Mouse (Mus musculus): ENCODE measurements around the gene Sytl1. TPM values are rescaled to one million over a fixed set of nuclear protein-coding genes. Genes with fewer than 3 reads are reported as not detected.

Gene Sytl1
- polyA plus RNA-seq, 1 experiment from 2014 or later, result 0.80 TPM

GRCm38 (mm10) chr4:133240934-133241908 lies 21.7 kb downstream of the Sytl1 start:
- under 1% methylated on average over 78 of the region's 78 CpGs for WGBS
- peak; percentile 94 for ATAC-seq (ENCODE audit: low FRiP score)
- peak overlapping the region; percentile 55 for H3K4me3 ChIP-seq (replicated peaks)
- H3K9ac ChIP-seq, result peak overlapping the region; percentile 62
- H3K4me2 ChIP-seq, result peak overlapping the region; percentile 92
- H3K27me3 ChIP-seq, result peaks cover 72% of the 10 kb centered on the region
- H3K27ac ChIP-seq, result peak overlapping the region; percentile 25; the same call in 1 of the 2 replicates
- peaks cover 10% of the 10 kb centered on the region for H3K4me1 ChIP-seq
- no peaks in the 10 kb centered on the region for H3K36me3 ChIP-seq (replicated peaks)
- H3K9me3 ChIP-seq, result no peaks in the 10 kb centered on the region

DNA sequence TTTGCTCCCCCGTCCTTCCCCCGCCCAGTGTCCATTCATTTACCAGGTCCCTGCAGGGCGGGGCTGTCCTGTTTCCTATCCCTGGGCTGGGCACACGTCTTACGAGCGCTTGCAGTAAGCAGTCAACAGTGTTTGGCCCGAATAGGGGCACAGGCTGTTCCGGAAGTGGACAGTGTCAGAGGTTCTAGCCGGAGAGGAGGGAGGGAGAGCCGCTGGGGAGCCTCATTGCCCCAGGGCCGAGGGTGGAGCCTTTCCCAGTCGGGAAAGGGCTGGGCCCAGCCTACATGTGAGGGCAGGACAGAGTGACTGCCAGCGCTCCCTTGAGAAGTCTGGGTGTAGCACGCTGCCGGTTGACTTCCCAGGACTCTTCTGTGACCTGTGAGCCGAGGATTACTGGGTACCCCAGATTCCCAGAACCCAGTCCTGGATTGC lies 22.4 kb downstream of the Sytl1 start, which contains the start of gene Map3k6:
Gene Map3k6, plus strand, starts transcription at position 329 of the 432 bp plus-strand sequence.
- Histone ChIP-seq H3K4me2 (peak within 1 kb of the TSS; percentile 92), H3K9me3 (no peaks in the 10 kb centered on the region), H3K4me3 (replicated peaks) (peak within 1 kb of the TSS; percentile 55), H3K9ac (peak within 1 kb of the TSS; percentile 62), H3K36me3 (replicated peaks) (no peaks in the 10 kb centered on the region), H3K27ac (peak within 1 kb of the TSS; percentile 25; the same call in 1 of the 2 replicates), H3K4me1 (peaks cover 10% of the 10 kb centered on the region), H3K27me3 (peaks cover 69% of the 10 kb centered on the region)
- ATAC-seq (ENCODE audit: low FRiP score), result no peak
- 5% methylated on average over 16 of the region's 16 CpGs for WGBS

GRCm38 (mm10) chr4:133237911-133238310 lies 25.0 kb downstream of the Sytl1 start:
- ATAC-seq (ENCODE audit: low FRiP score), result no peak
- Histone ChIP-seq H3K4me2 (no peak overlapping the region), H3K9ac (no peak overlapping the region), H3K4me3 (replicated peaks) (no peak overlapping the region), H3K27me3 (peaks cover 47% of the 10 kb centered on the region), H3K27ac (no peak overlapping the region), H3K4me1 (peaks cover 10% of the 10 kb centered on the region), H3K36me3 (replicated peaks) (no peaks in the 10 kb centered on the region), H3K9me3 (no peaks in the 10 kb centered on the region)
- WGBS, result 86% methylated on average over 4 of the region's 4 CpGs

GRCm38 (mm10) chr4:133235415-133235814 lies 27.5 kb downstream of the Sytl1 start:
- Histone ChIP-seq H3K9me3 (no peaks in the 10 kb centered on the region), H3K4me1 (peaks cover 1% of the 10 kb centered on the region), H3K4me2 (no peak overlapping the region), H3K27me3 (peaks cover 22% of the 10 kb centered on the region), H3K9ac (no peak overlapping the region), H3K4me3 (replicated peaks) (no peak overlapping the region), H3K27ac (no peak overlapping the region), H3K36me3 (replicated peaks) (no peaks in the 10 kb centered on the region)
- no peak for ATAC-seq (ENCODE audit: low FRiP score)
- WGBS, result 74% methylated on average over 5 of the region's 5 CpGs

- Histone ChIP-seq H3K4me2 (no peak overlapping the region), H3K27ac (no peak overlapping the region), H3K27me3 (peaks cover 15% of the 10 kb centered on the region), H3K4me3 (replicated peaks) (no peak overlapping the region), H3K9me3 (no peaks in the 10 kb centered on the region), H3K4me1 (no peaks in the 10 kb centered on the region), H3K36me3 (replicated peaks) (no peaks in the 10 kb centered on the region), H3K9ac (no peak overlapping the region)
- no peak for ATAC-seq (ENCODE audit: low FRiP score)
- WGBS, result 63% methylated on average over 5 of the region's 5 CpGs
These were observed 28.1 kb downstream of the Sytl1 start for GRCm38 (mm10) chr4:133234771-133235170.

- H3K4me1 ChIP-seq, result no peaks in the 10 kb centered on the region
- 38% methylated on average over 10 of the region's 10 CpGs for WGBS
- H3K4me3 ChIP-seq (replicated peaks), result no peak overlapping the region
- H3K9ac ChIP-seq, result no peak overlapping the region
- H3K27ac ChIP-seq, result no peak overlapping the region
- ATAC-seq (ENCODE audit: low FRiP score), result no peak
- H3K27me3 ChIP-seq, result peaks cover 4% of the 10 kb centered on the region; the same call in 1 of the 2 replicates
- no peak overlapping the region for H3K4me2 ChIP-seq
- H3K36me3 ChIP-seq (replicated peaks), result no peaks in the 10 kb centered on the region
- H3K9me3 ChIP-seq, result no peaks in the 10 kb centered on the region
These were observed 29.5 kb downstream of the Sytl1 start for GRCm38 (mm10) chr4:133233285-133233976.

DNA sequence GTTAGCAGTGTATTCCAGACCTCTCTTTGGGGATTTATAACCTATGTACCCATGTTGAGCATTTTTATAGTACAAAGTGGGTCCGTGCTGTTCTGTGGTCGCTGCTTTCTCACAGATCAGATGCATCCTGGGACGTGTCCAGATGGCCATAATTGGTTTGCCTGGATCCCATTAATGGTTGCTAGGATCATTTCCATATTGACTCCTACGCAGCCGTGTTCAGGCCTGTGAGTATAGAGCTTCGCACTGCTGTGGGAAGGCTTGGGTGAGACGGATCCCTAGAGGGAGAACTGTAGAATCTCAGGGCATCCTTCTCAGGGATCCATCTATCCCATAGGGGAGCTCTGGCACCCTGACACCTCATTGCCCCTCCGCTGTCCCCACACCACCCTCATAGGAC lies 33.3 kb downstream of the Sytl1 start:
- WGBS, result 66% methylated on average over 8 of the region's 8 CpGs
- ATAC-seq (ENCODE audit: low FRiP score), result no peak
- Histone ChIP-seq H3K4me2 (no peak overlapping the region), H3K27ac (peak overlapping the region; percentile 31; the same call in 1 of the 2 replicates), H3K36me3 (replicated peaks) (no peaks in the 10 kb centered on the region), H3K9me3 (no peaks in the 10 kb centered on the region), H3K4me1 (no peaks in the 10 kb centered on the region), H3K9ac (no peak overlapping the region), H3K4me3 (replicated peaks) (no peak overlapping the region), H3K27me3 (no peaks in the 10 kb centered on the region)

DNA sequence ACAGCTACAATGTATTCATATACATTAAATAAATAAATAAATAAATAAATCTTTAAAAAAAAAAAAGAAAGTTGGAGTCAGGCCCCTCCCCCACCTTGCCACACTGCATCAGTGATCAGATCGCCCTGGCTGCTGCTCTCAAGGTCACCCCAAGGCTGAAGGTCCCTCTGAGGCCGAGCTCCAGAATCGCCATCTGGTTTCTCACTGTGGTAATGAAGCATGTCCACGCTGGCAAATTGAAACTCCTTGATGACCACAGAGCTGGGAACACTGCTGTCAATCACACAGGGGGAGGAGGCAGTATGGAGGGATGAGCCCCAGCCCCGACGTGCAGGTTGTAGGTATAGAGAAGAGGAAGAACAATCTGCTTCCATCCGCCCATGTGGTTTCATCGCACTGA lies 35.3 kb downstream of the Sytl1 start:
- H3K9me3 ChIP-seq, result no peaks in the 10 kb centered on the region
- no peak for ATAC-seq (ENCODE audit: low FRiP score)
- H3K27me3 ChIP-seq, result peaks cover 13% of the 10 kb centered on the region
- no peak overlapping the region for H3K4me2 ChIP-seq
- H3K36me3 ChIP-seq (replicated peaks), result no peaks in the 10 kb centered on the region
- 73% methylated on average over 8 of the region's 8 CpGs for WGBS
- H3K4me1 ChIP-seq, result peaks cover 2% of the 10 kb centered on the region; the same call in 1 of the 2 replicates
- no peak overlapping the region for H3K27ac ChIP-seq
- no peak overlapping the region for H3K4me3 ChIP-seq (replicated peaks)
- H3K9ac ChIP-seq, result no peak overlapping the region

DNA sequence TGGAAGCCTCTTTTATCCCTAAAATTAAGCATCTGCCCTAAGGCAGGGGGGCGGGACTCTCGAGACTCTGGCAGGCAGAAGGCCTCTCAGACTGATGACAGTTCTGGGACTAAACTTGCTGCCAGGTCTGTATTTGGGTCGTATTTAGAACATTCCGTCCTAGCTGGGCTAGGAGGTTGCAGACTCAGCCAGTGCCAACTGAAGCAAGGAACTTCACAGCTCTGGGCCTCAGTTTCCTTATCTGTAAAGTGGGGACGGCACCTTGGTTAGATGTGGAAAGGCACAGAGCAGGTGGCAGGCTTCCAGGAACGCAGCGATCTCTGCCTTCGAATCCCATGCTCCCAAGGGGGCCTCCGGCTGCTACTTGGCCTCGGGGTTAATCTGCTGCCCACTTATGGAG lies 36.8 kb downstream of the Sytl1 start:
- no peaks in the 10 kb centered on the region for H3K9me3 ChIP-seq
- no peak for ATAC-seq (ENCODE audit: low FRiP score)
- no peak overlapping the region for H3K4me3 ChIP-seq (replicated peaks)
- no peak overlapping the region for H3K27ac ChIP-seq
- WGBS, result 77% methylated on average over 10 of the region's 10 CpGs
- H3K27me3 ChIP-seq, result peaks cover 29% of the 10 kb centered on the region
- no peak overlapping the region for H3K4me2 ChIP-seq
- no peak overlapping the region for H3K9ac ChIP-seq
- H3K4me1 ChIP-seq, result peaks cover 3% of the 10 kb centered on the region; the same call in 1 of the 2 replicates
- no peaks in the 10 kb centered on the region for H3K36me3 ChIP-seq (replicated peaks)

- no peak overlapping the region for H3K4me3 ChIP-seq (replicated peaks)
- no peak overlapping the region for H3K27ac ChIP-seq
- peaks cover 9% of the 10 kb centered on the region for H3K4me1 ChIP-seq
- H3K9me3 ChIP-seq, result no peaks in the 10 kb centered on the region
- H3K27me3 ChIP-seq, result peaks cover 49% of the 10 kb centered on the region
- WGBS, result 49% methylated on average over 5 of the region's 5 CpGs
- H3K4me2 ChIP-seq, result no peak overlapping the region
- ATAC-seq (ENCODE audit: low FRiP score), result no peak
- H3K9ac ChIP-seq, result no peak overlapping the region
- H3K36me3 ChIP-seq (replicated peaks), result no peaks in the 10 kb centered on the region
These were observed 39.0 kb downstream of the Sytl1 start for GRCm38 (mm10) chr4:133223875-133224274.

GRCm38 (mm10) chr4:133221701-133222100 lies 41.2 kb downstream of the Sytl1 start:
- 84% methylated on average over 8 of the region's 8 CpGs for WGBS
- no peak for ATAC-seq (ENCODE audit: low FRiP score)
- Histone ChIP-seq H3K27me3 (peaks cover 49% of the 10 kb centered on the region), H3K4me2 (no peak overlapping the region), H3K27ac (no peak overlapping the region), H3K4me3 (replicated peaks) (no peak overlapping the region), H3K9ac (no peak overlapping the region), H3K36me3 (replicated peaks) (no peaks in the 10 kb centered on the region), H3K9me3 (no peaks in the 10 kb centered on the region), H3K4me1 (peaks cover 12% of the 10 kb centered on the region)

- Histone ChIP-seq H3K9ac (0 out of 2 replicates have a peak overlapping the region, but pooled peaks have one; percentile 30), H3K4me2 (peak overlapping the region; percentile 53), H3K36me3 (replicated peaks) (no peaks in the 10 kb centered on the region), H3K4me1 (peaks cover 12% of the 10 kb centered on the region), H3K4me3 (replicated peaks) (peak overlapping the region; percentile 24), H3K27ac (no peak overlapping the region), H3K27me3 (peaks cover 50% of the 10 kb centered on the region), H3K9me3 (no peaks in the 10 kb centered on the region)
- 1% methylated on average over 25 of the region's 25 CpGs for WGBS
- no peak for ATAC-seq (ENCODE audit: low FRiP score)
These were observed 42.3 kb downstream of the Sytl1 start for GRCm38 (mm10) chr4:133220656-133221055.

All from forebrain, embryonic 12.5 days (tissue).